Mouse (Mus musculus) cerebellum, adult 8-10 months (tissue): ENCODE results near the gene Celsr2.

ENCODE experiments used
- DNase-seq: peaks from one replicate; pipeline ENCODE4 v3.0.0; 2022

Celsr2 gene

GRCm38 (mm10) chr3:108372691-108373090 lies 42.7 kb downstream of the Celsr2 start:
- no peak for DNase-seq

GRCm38 (mm10) chr3:108372274-108372673 lies 43.1 kb downstream of the Celsr2 start:
- DNase-seq: no peak

GRCm38 (mm10) chr3:108368721-108369120 lies 46.6 kb downstream of the Celsr2 start:
- no peak for DNase-seq

GRCm38 (mm10) chr3:108367828-108368227 lies 47.5 kb downstream of the Celsr2 start:
- DNase-seq: no peak

GRCm38 (mm10) chr3:108367173-108367572 lies 48.2 kb downstream of the Celsr2 start:
- peak; percentile 20 for DNase-seq

- DNase-seq: no peak
Measured at GRCm38 (mm10) chr3:108364270-108364995, 50.9 kb downstream of the Celsr2 start, which contains the start of gene Mybphl. Gene Mybphl (plus strand): TSS chr3:108364911.

- DNase-seq: no peak
Measured at GRCm38 (mm10) chr3:108363626-108364025, 51.7 kb downstream of the Celsr2 start.

- no peak for DNase-seq
Measured at GRCm38 (mm10) chr3:108360894-108361293, 54.5 kb downstream of the Celsr2 start.

GRCm38 (mm10) chr3:108358445-108358844 lies 56.9 kb downstream of the Celsr2 start:
- peak; percentile 10 for DNase-seq

GRCm38 (mm10) chr3:108357051-108357450 lies 58.3 kb downstream of the Celsr2 start:
- no peak for DNase-seq

GRCm38 (mm10) chr3:108355245-108355644 lies 60.1 kb downstream of the Celsr2 start:
- no peak for DNase-seq

GRCm38 (mm10) chr3:108348376-108348775 lies 67.0 kb downstream of the Celsr2 start:
- DNase-seq: no peak

- no peak for DNase-seq
Measured at GRCm38 (mm10) chr3:108345855-108346254, 69.5 kb downstream of the Celsr2 start.

- DNase-seq: no peak
Measured at GRCm38 (mm10) chr3:108342185-108342584, 73.2 kb downstream of the Celsr2 start.

GRCm38 (mm10) chr3:108341040-108341439 lies 74.3 kb downstream of the Celsr2 start:
- DNase-seq: no peak
